Mouse (Mus musculus) neural tube, embryonic 15.5 days (tissue): ENCODE results near the gene Usp45. TPM values are rescaled to one million over a fixed set of nuclear protein-coding genes. Genes with fewer than 3 reads are reported as not detected.

Experiments
- ATAC-seq: fragments of 200-750 bp; cut with Nextera tagmentation; 2 replicates; pipeline ENCODE4 v1.8.0; 2017; ENCODE audit warnings: mild to moderate bottlenecking, moderate TSS enrichment, moderate library complexity; ENCODE audit not compliant: low FRiP score
- H3K27ac ChIP-seq: fragments of 300-500 bp; sonication (generic); replicated peaks from 2 replicates; pipeline ENCODE4 v1.5.1; 2015; ENCODE audit warnings: mild to moderate bottlenecking, inconsistent platforms
- H3K27me3 ChIP-seq: fragments of 300-500 bp; sonication (generic); replicated peaks from 2 replicates; pipeline ENCODE4 v1.6.1; 2015; ENCODE audit warnings: inconsistent platforms
- H3K36me3 ChIP-seq: fragments of 300-500 bp; sonication (generic); 2 replicates; pipeline ENCODE4 v1.6.1; 2015; ENCODE audit warnings: inconsistent platforms
- H3K4me1 ChIP-seq: fragments of 300-500 bp; sonication (generic); 2 replicates; pipeline ENCODE4 v1.6.1; 2015; ENCODE audit warnings: inconsistent platforms
- H3K4me2 ChIP-seq: fragments of 300-500 bp; sonication (generic); 2 replicates; pipeline ENCODE4 v1.6.1; 2015; ENCODE audit warnings: inconsistent platforms, mild to moderate bottlenecking, moderate library complexity
- H3K4me3 ChIP-seq: fragments of 300-500 bp; sonication (generic); replicated peaks from 2 replicates; pipeline ENCODE4 v1.5.1; 2015; ENCODE audit warnings: mild to moderate bottlenecking, inconsistent platforms
- H3K9ac ChIP-seq: fragments of 300-500 bp; sonication (generic); replicated peaks from 2 replicates; pipeline ENCODE4 v1.6.1; 2015; ENCODE audit warnings: mild to moderate bottlenecking, inconsistent platforms
- H3K9me3 ChIP-seq: fragments of 300-500 bp; sonication (generic); replicated peaks from 2 replicates; pipeline ENCODE4 v1.6.1; 2016; ENCODE audit warnings: inconsistent platforms
- WGBS: fragments of 180-500 bp; shearing (Covaris S2); methylation state at CpG from one replicate; pipeline ENCODE4 v1.1.7; 2015; ENCODE audit warnings: mixed read lengths; 5-methylcytosine and 5-hydroxymethylcytosine counted together
- polyA plus RNA-seq: library from polyadenylated mRNA; unstranded; fragments of >200 nt; fragmentation: Nextera tagmentation; extraction: Ambion mirVana; gene quantifications from 2 replicates; pipeline ENCODE4 v1.2.1, GENCODE M21; 2015

Usp45 gene
- polyA plus RNA-seq, 1 experiment from 2014 or later = 6.4 TPM

- Histone ChIP-seq H3K27ac (peak overlapping the region; percentile 65), H3K4me1 (peaks cover 4% of the 10 kb centered on the region; the same call in 1 of the 2 replicates), H3K36me3 (no peaks in the 10 kb centered on the region), H3K27me3 (no peaks in the 10 kb centered on the region), H3K9ac (peak overlapping the region; percentile 52), H3K9me3 (no peaks in the 10 kb centered on the region), H3K4me2 (peak overlapping the region; percentile 69), H3K4me3 (peak overlapping the region; percentile 52)
- 17% methylated on average over 14 of the region's 14 CpGs for WGBS
- ATAC-seq = peak; percentile 70
These were observed 639 bp upstream of the Usp45 start for GRCm38 (mm10) chr4:21766171-21766862.

- no peaks in the 10 kb centered on the region for H3K9me3 ChIP-seq
- no peak for ATAC-seq
These were observed 4.1 kb downstream of the Usp45 start for GRCm38 (mm10) chr4:21771064-21771463.

GRCm38 (mm10) chr4:21772306-21772705 is 5.3 kb downstream of the Usp45 start:
- ATAC-seq = no peak
- H3K4me1 ChIP-seq = peaks cover 3% of the 10 kb centered on the region
- 96% methylated on average over 1 of the region's 1 CpGs for WGBS
- H3K27me3 ChIP-seq = no peaks in the 10 kb centered on the region
- H3K9me3 ChIP-seq = no peaks in the 10 kb centered on the region
- H3K27ac ChIP-seq = no peak overlapping the region
- H3K4me2 ChIP-seq = no peak overlapping the region
- no peak overlapping the region for H3K4me3 ChIP-seq
- no peak overlapping the region for H3K9ac ChIP-seq
- no peaks in the 10 kb centered on the region for H3K36me3 ChIP-seq

More at GRCm38 (mm10) chr4:21771064-21771463, 4.1 kb downstream of the Usp45 start:
- 81% methylated on average over 1 of the region's 1 CpGs for WGBS
- Histone ChIP-seq H3K36me3 (no peaks in the 10 kb centered on the region), H3K4me1 (peaks cover 3% of the 10 kb centered on the region; the same call in 1 of the 2 replicates), H3K9ac (no peak overlapping the region), H3K4me3 (no peak overlapping the region), H3K27me3 (no peaks in the 10 kb centered on the region), H3K4me2 (no peak overlapping the region), H3K27ac (no peak overlapping the region)

- peak; percentile 99 for ATAC-seq
- H3K9me3 ChIP-seq = no peaks in the 10 kb centered on the region
- peak overlapping the region; percentile 92 for H3K9ac ChIP-seq
- H3K4me2 ChIP-seq = peak overlapping the region; percentile 78
- WGBS = under 1% methylated on average over 44 of the region's 46 CpGs
- H3K36me3 ChIP-seq = peaks cover 3% of the 10 kb centered on the region; the same call in 1 of the 2 replicates
- no peaks in the 10 kb centered on the region for H3K27me3 ChIP-seq
- peak overlapping the region; percentile 76 for H3K27ac ChIP-seq
- peaks cover 9% of the 10 kb centered on the region for H3K4me1 ChIP-seq
- H3K4me3 ChIP-seq = peak overlapping the region; percentile 82
These were observed 9.4 kb downstream of the Usp45 start for GRCm38 (mm10) chr4:21776091-21776945.

GRCm38 (mm10) chr4:21776946-21777265 is 9.9 kb downstream of the Usp45 start:
- H3K4me1 ChIP-seq = peaks cover 9% of the 10 kb centered on the region
- H3K27me3 ChIP-seq = no peaks in the 10 kb centered on the region
- no peaks in the 10 kb centered on the region for H3K9me3 ChIP-seq
- no peak for ATAC-seq
- WGBS = 9% methylated on average over 9 of the region's 9 CpGs
- no peak overlapping the region for H3K27ac ChIP-seq
- H3K4me2 ChIP-seq = peak overlapping the region; percentile 78
- H3K36me3 ChIP-seq = peaks cover 9% of the 10 kb centered on the region
- peak overlapping the region; percentile 82 for H3K4me3 ChIP-seq
- peak overlapping the region; percentile 92 for H3K9ac ChIP-seq

GRCm38 (mm10) chr4:21780816-21781726 is 14.1 kb downstream of the Usp45 start:
- H3K9me3 ChIP-seq = no peaks in the 10 kb centered on the region
- no peak overlapping the region for H3K4me3 ChIP-seq
- H3K36me3 ChIP-seq = peaks cover 39% of the 10 kb centered on the region
- H3K4me2 ChIP-seq = no peak overlapping the region
- H3K27me3 ChIP-seq = no peaks in the 10 kb centered on the region
- peaks cover 9% of the 10 kb centered on the region for H3K4me1 ChIP-seq
- H3K27ac ChIP-seq = no peak overlapping the region
- 98% methylated on average over 12 of the region's 12 CpGs for WGBS
- H3K9ac ChIP-seq = no peak overlapping the region
- no peak for ATAC-seq

GRCm38 (mm10) chr4:21786268-21786667 is 19.3 kb downstream of the Usp45 start:
- H3K27me3 ChIP-seq = no peaks in the 10 kb centered on the region
- H3K4me2 ChIP-seq = no peak overlapping the region
- no peaks in the 10 kb centered on the region for H3K9me3 ChIP-seq
- no peak overlapping the region for H3K27ac ChIP-seq
- ATAC-seq = no peak
- no peak overlapping the region for H3K9ac ChIP-seq
- WGBS = 96% methylated on average over 12 of the region's 12 CpGs
- no peaks in the 10 kb centered on the region for H3K4me1 ChIP-seq
- peaks cover 48% of the 10 kb centered on the region for H3K36me3 ChIP-seq
- H3K4me3 ChIP-seq = no peak overlapping the region

- WGBS = 91% methylated on average over 6 of the region's 6 CpGs
These were observed 21.9 kb downstream of the Usp45 start for GRCm38 (mm10) chr4:21788903-21789302.

GRCm38 (mm10) chr4:21789836-21790235 is 22.9 kb downstream of the Usp45 start:
- H3K27ac ChIP-seq = no peak overlapping the region
- 90% methylated on average over 4 of the region's 4 CpGs for WGBS
- H3K9me3 ChIP-seq = no peaks in the 10 kb centered on the region
- H3K4me2 ChIP-seq = no peak overlapping the region
- no peak overlapping the region for H3K4me3 ChIP-seq
- ATAC-seq = no peak
- no peaks in the 10 kb centered on the region for H3K27me3 ChIP-seq
- H3K9ac ChIP-seq = no peak overlapping the region
- H3K36me3 ChIP-seq = peaks cover 27% of the 10 kb centered on the region
- H3K4me1 ChIP-seq = no peaks in the 10 kb centered on the region

More at GRCm38 (mm10) chr4:21788903-21789302, 21.9 kb downstream of the Usp45 start:
- peaks cover 37% of the 10 kb centered on the region for H3K36me3 ChIP-seq
- H3K4me1 ChIP-seq = no peaks in the 10 kb centered on the region
- ATAC-seq = no peak
- H3K27ac ChIP-seq = no peak overlapping the region
- H3K9me3 ChIP-seq = no peaks in the 10 kb centered on the region
- no peak overlapping the region for H3K4me2 ChIP-seq
- H3K4me3 ChIP-seq = no peak overlapping the region
- no peak overlapping the region for H3K9ac ChIP-seq
- H3K27me3 ChIP-seq = no peaks in the 10 kb centered on the region

GRCm38 (mm10) chr4:21793631-21794030 is 26.7 kb downstream of the Usp45 start:
- no peaks in the 10 kb centered on the region for H3K27me3 ChIP-seq
- H3K27ac ChIP-seq = no peak overlapping the region
- 30% methylated on average over 3 of the region's 3 CpGs for WGBS
- no peak overlapping the region for H3K4me3 ChIP-seq
- H3K9me3 ChIP-seq = no peaks in the 10 kb centered on the region
- ATAC-seq = peak; percentile 55; the same call in 1 of the 2 replicates
- H3K4me2 ChIP-seq = no peak overlapping the region
- H3K9ac ChIP-seq = no peak overlapping the region
- H3K4me1 ChIP-seq = no peaks in the 10 kb centered on the region
- peaks cover 17% of the 10 kb centered on the region for H3K36me3 ChIP-seq

GRCm38 (mm10) chr4:21801013-21801412 is 34.1 kb downstream of the Usp45 start:
- no peaks in the 10 kb centered on the region for H3K27me3 ChIP-seq
- H3K36me3 ChIP-seq = peaks cover 43% of the 10 kb centered on the region
- no peak overlapping the region for H3K9ac ChIP-seq
- no peak overlapping the region for H3K4me2 ChIP-seq
- WGBS = 93% methylated on average over 1 of the region's 1 CpGs
- H3K27ac ChIP-seq = no peak overlapping the region
- H3K4me1 ChIP-seq = no peaks in the 10 kb centered on the region
- no peak for ATAC-seq
- no peaks in the 10 kb centered on the region for H3K9me3 ChIP-seq
- H3K4me3 ChIP-seq = no peak overlapping the region
